Mouse (Mus musculus): Measurements from ENCODE around the gene Unc13a.

Gene Unc13a

GRCm38 (mm10) chr8:71586891-71587290 lies 84.7 kb downstream of the Unc13a start:
- DNase-seq (ENCODE audit: low read depth), result no peak

- no peak for DNase-seq (ENCODE audit: low read depth)
Observed at GRCm38 (mm10) chr8:71580201-71580600, 91.4 kb downstream of the Unc13a start.

- no peak for DNase-seq (ENCODE audit: low read depth)
Observed at GRCm38 (mm10) chr8:71579476-71579875, 92.1 kb downstream of the Unc13a start.

- DNase-seq (ENCODE audit: low read depth), result no peak
Observed at GRCm38 (mm10) chr8:71579009-71579408, 92.5 kb downstream of the Unc13a start.

- DNase-seq (ENCODE audit: low read depth), result no peak
Observed at GRCm38 (mm10) chr8:71577856-71578387, 93.6 kb downstream of the Unc13a start.

GRCm38 (mm10) chr8:71575020-71575419 lies 96.5 kb downstream of the Unc13a start:
- DNase-seq (ENCODE audit: low read depth), result no peak

GRCm38 (mm10) chr8:71574426-71574825 lies 97.1 kb downstream of the Unc13a start:
- no peak for DNase-seq (ENCODE audit: low read depth)

All from c-Kit-positive CD71-negative TER-119-negative erythroid progenitor cells, embryonic 14.5 days (primary cell).